ENCODE assay signal across 11 mouse cellular contexts in the genomic region with DNA sequence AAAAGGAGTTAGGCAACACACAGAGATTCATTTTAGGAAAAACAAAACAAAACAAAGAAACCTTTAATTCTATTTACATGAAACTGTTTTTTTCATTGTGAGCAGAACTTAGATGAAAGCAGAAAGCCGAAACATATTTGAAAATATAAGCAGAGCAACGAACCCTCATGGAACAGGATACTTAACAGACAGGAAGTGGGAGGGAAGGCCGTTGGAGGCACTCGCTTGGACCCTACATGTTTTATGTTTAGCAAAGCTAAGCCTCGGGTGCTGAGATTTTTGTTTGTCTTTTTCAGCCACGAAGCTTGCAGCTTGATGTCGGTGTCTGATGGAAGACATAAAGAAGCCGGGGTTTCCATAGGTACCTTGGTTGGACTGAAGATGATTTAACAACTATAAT.
"Had no signal": no experiment of that assay in that cellular context is flagged by ENCODE, and none has a peak within 500 bp of the region (broad histone marks: within the 10 kb centered on the region; RNA-seq: fewer than 3 reads in every experiment).

No protein-coding gene starts in this region.

- H3K36me3 ChIP-seq: liver, embryonic 15.5 days had no signal

- H3K4me2 ChIP-seq: liver, embryonic 11.5 days; liver, embryonic 15.5 days; midbrain, embryonic 11.5 days had no signal

- H3K9me3 ChIP-seq: liver, embryonic 15.5 days had no signal

- H3K4me3 ChIP-seq: liver, embryonic 15.5 days; megakaryocyte, embryonic 14.5 days had no signal

- DNase-seq: left cerebral cortex, postnatal 4 days; lung, adult 2 months; lung, postnatal 10 days; thymus, postnatal 4 days had no signal

- H3K9ac ChIP-seq: liver, embryonic 15.5 days had no signal

- H3K4me1 ChIP-seq: liver, embryonic 15.5 days; megakaryocyte, embryonic 14.5 days had no signal

- H3K27me3 ChIP-seq: liver, embryonic 15.5 days; megakaryocyte, embryonic 14.5 days had no signal

- ATAC-seq: intestine, embryonic 16.5 days had no signal

- H3K27ac ChIP-seq: liver, embryonic 15.5 days; macrophage; stomach, postnatal 0 days had no signal
